Mouse (Mus musculus): ENCODE data around the gene Tspan7.

The Tspan7 gene

GRCm38 (mm10) chrX:10546840-10547239, 61.9 kb downstream of the Tspan7 start:
- DNase-seq (ENCODE audit: low spot score in 2 of 2) = no peak

- no peak for DNase-seq (ENCODE audit: low spot score in 2 of 2)
Measured at GRCm38 (mm10) chrX:10549708-10550107, 64.8 kb downstream of the Tspan7 start.

GRCm38 (mm10) chrX:10556899-10557298, 71.9 kb downstream of the Tspan7 start:
- DNase-seq (ENCODE audit: low spot score in 2 of 2) = no peak

- DNase-seq (ENCODE audit: low spot score in 2 of 2) = no peak
Measured at GRCm38 (mm10) chrX:10557596-10557995, 72.6 kb downstream of the Tspan7 start.

GRCm38 (mm10) chrX:10558625-10559024, 73.7 kb downstream of the Tspan7 start:
- no peak for DNase-seq (ENCODE audit: low spot score in 2 of 2)

- DNase-seq (ENCODE audit: low spot score in 2 of 2) = no peak
Measured at GRCm38 (mm10) chrX:10565811-10566210, 80.9 kb downstream of the Tspan7 start.

GRCm38 (mm10) chrX:10574523-10574922, 89.6 kb downstream of the Tspan7 start:
- DNase-seq (ENCODE audit: low spot score in 2 of 2) = peak in 1 of 2 experiments; percentile 21

- DNase-seq (ENCODE audit: low spot score in 2 of 2) = no peak
Measured at GRCm38 (mm10) chrX:10575406-10575805, 90.4 kb downstream of the Tspan7 start.

GRCm38 (mm10) chrX:10576349-10576748, 91.4 kb downstream of the Tspan7 start:
- DNase-seq (ENCODE audit: low spot score in 2 of 2) = no peak

GRCm38 (mm10) chrX:10577356-10577755, 92.4 kb downstream of the Tspan7 start:
- no peak for DNase-seq (ENCODE audit: low spot score in 2 of 2)

GRCm38 (mm10) chrX:10582731-10583130, 97.8 kb downstream of the Tspan7 start:
- DNase-seq (ENCODE audit: low spot score in 2 of 2) = no peak

- no peak for DNase-seq (ENCODE audit: low spot score in 2 of 2)
Measured at GRCm38 (mm10) chrX:10592244-10592643, 107.3 kb downstream of the Tspan7 start.

- DNase-seq (ENCODE audit: low spot score in 2 of 2) = no peak
Measured at GRCm38 (mm10) chrX:10593561-10593960, 108.6 kb downstream of the Tspan7 start.

GRCm38 (mm10) chrX:10617119-10617518, 132.2 kb downstream of the Tspan7 start:
- no peak for DNase-seq (ENCODE audit: low spot score in 2 of 2)

GRCm38 (mm10) chrX:10641062-10641461, 156.1 kb downstream of the Tspan7 start:
- DNase-seq (ENCODE audit: low spot score in 2 of 2) = no peak
